ENCODE assay signal across 22 mouse cellular contexts in genomic region chr1:23935408-23935762, GRCm38 (mm10). TPM values are rescaled to one million over a fixed set of nuclear protein-coding genes. Genes with fewer than 3 reads are reported as not detected.
DNase-seq lines count a peak whose midpoint lies in the region; ATAC-seq and TF ChIP-seq lines count a peak whose summit lies in the region.
"Had no signal": no experiment of that assay in that cellular context is flagged by ENCODE, and none has a peak within 500 bp of the region (broad histone marks: within the 10 kb centered on the region; RNA-seq: fewer than 3 reads in every experiment).

No protein-coding gene starts in this region.

- no peaks in the 10 kb centered on the region for H3K79me2 ChIP-seq in CH12.LX (replicated peaks; ENCODE audit: control insufficient read depth, extremely low read depth, insufficient read depth, poor library complexity, severe bottlenecking)

- no peak for TF ChIP-seq POLR2A in CH12.LX (IDR thresholded peaks at IDR 0.05; ENCODE audit: low read depth, low read length)

- no peak overlapping the region for H3K4me2 ChIP-seq in forebrain, postnatal 0 days (ENCODE audit: low read depth)
- no peak overlapping the region for H3K4me2 ChIP-seq in forebrain, embryonic 15.5 days (replicated peaks)
- peak overlapping the region; percentile 44 for H3K4me2 ChIP-seq in CH12.LX (ENCODE audit: insufficient read depth, low read depth, poor library complexity, severe bottlenecking)
- H3K4me2 ChIP-seq: embryonic facial prominence, embryonic 15.5 days; hindbrain, embryonic 12.5 days; neural tube, embryonic 12.5 days had no signal

- H3K27ac ChIP-seq in forebrain, postnatal 0 days (ENCODE audit: low read depth, low read length) = peak overlapping the region; percentile 21; the same call in 1 of the 2 replicates
- H3K27ac ChIP-seq in forebrain, embryonic 15.5 days (replicated peaks) = no peak overlapping the region
- peak overlapping the region; percentile 80 for H3K27ac ChIP-seq in CH12.LX (ENCODE audit: insufficient read depth, low read depth)
- H3K27ac ChIP-seq: embryonic facial prominence, embryonic 15.5 days; hindbrain, embryonic 12.5 days; macrophage; neural tube, embryonic 12.5 days had no signal

- H3K27me3 ChIP-seq in forebrain, postnatal 0 days (ENCODE audit: insufficient read depth, low read length) = no peaks in the 10 kb centered on the region
- no peaks in the 10 kb centered on the region for H3K27me3 ChIP-seq in forebrain, embryonic 15.5 days
- H3K27me3 ChIP-seq in CH12.LX (replicated peaks) = no peaks in the 10 kb centered on the region
- H3K27me3 ChIP-seq: embryonic facial prominence, embryonic 15.5 days; hindbrain, embryonic 12.5 days; neural tube, embryonic 12.5 days; Patski had no signal

- no peak for DNase-seq in forebrain, postnatal 0 days
- DNase-seq in CD4-positive helper T cell, adult 2 months (ENCODE audit: low read depth, low spot score) = peak; percentile 38
- DNase-seq in CH12.LX (ENCODE audit: extremely low read depth) = peak; percentile 69
- no peak for DNase-seq in right cerebral cortex, adult 2 months (ENCODE audit: low spot score in 2 of 2)
- no peak for DNase-seq in lung, postnatal 25 days (ENCODE audit: low spot score)
- DNase-seq: adrenal gland, postnatal 36 days; cerebellum, adult 9-10 months; gastrocnemius, postnatal 25 days; heart, adult 18-20 months; kidney, adult 18-20 months; kidney, postnatal 4 days; thymus, postnatal 14 days had no signal

- TF ChIP-seq CTCF in forebrain, postnatal 0 days (IDR thresholded peaks at IDR 0.05; ENCODE audit: low read depth) = no peak
- 0 out of 4 replicates have a peak, but pooled peaks of 1 of the 2 experiments have one; percentile 5 for TF ChIP-seq CTCF in CH12.LX (conservative IDR thresholded peaks at IDR 0.05 in 1 of 2, IDR thresholded peaks at IDR 0.05 in 1 of 2; ENCODE audit: low read depth in 2 of 2, low read length in 2 of 2)

- ATAC-seq in forebrain, postnatal 0 days = no peak
- no peak for ATAC-seq in forebrain, embryonic 15.5 days (replicated peaks)
- peak; percentile 60; the same call in 1 of the 2 replicates for ATAC-seq in erythroblast, adult 5-6 weeks (replicated peaks; ENCODE audit: low FRiP score, poor library complexity, severe bottlenecking)
- ATAC-seq: activated CD4-positive, CD25-positive, alpha-beta regulatory T cell, adult 4 months; inflammation-experienced regulatory T-cells, adult 6 months; Patski had no signal

- dilution Hi-C loops in CH12.LX (cut with MboI; ENCODE audit: extremely low pct_ligation_motif_present, extremely low pct_unique_long_range_greater_than_20kb, low sequenced_read_pairs) = no loop called here

- WGBS in forebrain, postnatal 0 days = 24% methylated on average over 4 of the region's 4 CpGs
- 15% methylated on average over 4 of the region's 4 CpGs for WGBS in forebrain, embryonic 15.5 days

- peak; percentile 34 for TF ChIP-seq EP300 in CH12.LX (IDR thresholded peaks at IDR 0.05; ENCODE audit: low read length)

- H3K4me3 ChIP-seq in forebrain, postnatal 0 days (ENCODE audit: low read depth, low read length) = no peak overlapping the region
- H3K4me3 ChIP-seq in forebrain, embryonic 15.5 days = no peak overlapping the region
- H3K4me3 ChIP-seq in CH12.LX (replicated peaks in 1 of 3; ENCODE audit: low read depth in 2 of 3, low read length in 2 of 3, poor library complexity in 1 of 3) = peak overlapping the region in 1 of 3 experiments; percentile 15
- H3K4me3 ChIP-seq: embryonic facial prominence, embryonic 15.5 days; hindbrain, embryonic 12.5 days; left cerebral cortex, adult 2 months; neural tube, embryonic 12.5 days had no signal

- in situ Hi-C loops in CH12.LX (cut with MboI; ENCODE audit: low pct_ligation_motif_present, low pct_unique_long_range_greater_than_20kb, low sequenced_read_pairs) = no loop called here

- TF ChIP-seq RAD21 in CH12.LX (IDR thresholded peaks at IDR 0.05; ENCODE audit: low read depth, low read length) = no peak

- no peaks in the 10 kb centered on the region for H3K36me3 ChIP-seq in forebrain, postnatal 0 days (ENCODE audit: insufficient read depth)
- no peaks in the 10 kb centered on the region for H3K36me3 ChIP-seq in forebrain, embryonic 15.5 days
- H3K36me3 ChIP-seq in CH12.LX (replicated peaks in 1 of 2; ENCODE audit: control insufficient read depth in 1 of 2, insufficient read depth in 1 of 2, low read length in 1 of 2) = no peaks in the 10 kb centered on the region
- H3K36me3 ChIP-seq: embryonic facial prominence, embryonic 15.5 days; hindbrain, embryonic 12.5 days; neural tube, embryonic 12.5 days had no signal

- H3K9ac ChIP-seq in forebrain, postnatal 0 days = no peak overlapping the region
- H3K9ac ChIP-seq in forebrain, embryonic 15.5 days (replicated peaks) = no peak overlapping the region
- 0 out of 2 replicates have a peak overlapping the region, but pooled peaks have one; percentile 15 for H3K9ac ChIP-seq in CH12.LX (ENCODE audit: insufficient read depth, low read depth)
- H3K9ac ChIP-seq: embryonic facial prominence, embryonic 15.5 days; hindbrain, embryonic 12.5 days; neural tube, embryonic 12.5 days had no signal

- no peaks in the 10 kb centered on the region for H3K4me1 ChIP-seq in forebrain, postnatal 0 days (ENCODE audit: insufficient read depth)
- H3K4me1 ChIP-seq in forebrain, embryonic 15.5 days = no peaks in the 10 kb centered on the region; the same call in 1 of the 2 replicates
- peaks cover 11 to 20% of the 10 kb centered on the region in 2 experiments for H3K4me1 ChIP-seq in CH12.LX (ENCODE audit: control insufficient read depth in 1 of 2, insufficient read depth in 2 of 2)
- H3K4me1 ChIP-seq: hindbrain, embryonic 12.5 days; neural tube, embryonic 12.5 days had no signal

- H3K9me3 ChIP-seq in forebrain, postnatal 0 days (ENCODE audit: low read length) = no peaks in the 10 kb centered on the region
- no peaks in the 10 kb centered on the region for H3K9me3 ChIP-seq in forebrain, embryonic 15.5 days
- H3K9me3 ChIP-seq in CH12.LX (replicated peaks; ENCODE audit: low read length) = peaks cover 6% of the 10 kb centered on the region
- H3K9me3 ChIP-seq: embryonic facial prominence, embryonic 15.5 days; hindbrain, embryonic 12.5 days; neural tube, embryonic 12.5 days had no signal

TF ChIP-seq in CH12.LX, 34 proteins besides CTCF, POLR2A, EP300 and RAD21:
- TF ChIP-seq ETS1 (conservative IDR thresholded peaks at IDR 0.05; ENCODE audit: low read depth, low read length) (peak; percentile 49; the same call in 1 of the 2 replicates), IRF4 (IDR thresholded peaks at IDR 0.05; ENCODE audit: low read depth, low read length) (peak; percentile 70), MEF2A (IDR thresholded peaks at IDR 0.05; ENCODE audit: borderline replicate concordance, low read depth, low read length) (peak; percentile 54; the same call in 1 of the 2 replicates), MAX (IDR thresholded peaks at IDR 0.05; ENCODE audit: low read length) (no peak), ZNF384 (IDR thresholded peaks at IDR 0.05; ENCODE audit: low read depth, low read length) (peak; percentile 91), TBP (conservative IDR thresholded peaks at IDR 0.05; ENCODE audit: low read depth, low read length) (0 out of 2 replicates have a peak, but pooled peaks have one; percentile 44), SMC3 (IDR thresholded peaks at IDR 0.05; ENCODE audit: low read depth, low read length) (no peak), TCF12 (IDR thresholded peaks at IDR 0.05; ENCODE audit: low read depth, low read length) (0 out of 2 replicates have a peak, but pooled peaks have one; percentile 42)
TF ChIP-seq in CH12.LX: peak in this region for 6.

RNA-seq across cellular contexts. Expression of gene Smap1, which starts 13.3 kb away (rescaled TPM):
- total RNA-seq in forebrain, postnatal 0 days (2014; rRNA removed) = 74.5 and 80.5 TPM in 2 replicates
- 131 and 152 TPM in 2 replicates for polyA plus RNA-seq in forebrain, postnatal 0 days (2015; fragmentation: Nextera tagmentation; extraction: Ambion mirVana)
- 87.9 and 91.8 TPM in 2 replicates for polyA plus RNA-seq in forebrain, embryonic 15.5 days (2015; fragmentation: Nextera tagmentation; extraction: Ambion mirVana)
- total RNA-seq in CH12.LX (2012; rRNA removed) (23.6 and 37.0 TPM in 2 replicates), CH12.LX (2014; rRNA removed) (22.3 and 24.5 TPM in 2 replicates)
- polyA plus RNA-seq in CH12.LX (2012; ENCODE audit: insufficient read length, low read depth) = 59.3 and 60.5 TPM in 2 replicates
- 261 and 395 TPM in 2 replicates for total RNA-seq in erythroblast, adult 5-6 weeks (2015; ENCODE audit: low replicate concordance)
- total RNA-seq in erythroblast, adult 5-6 weeks (2017; ENCODE audit: low replicate concordance) = 226 and 278 TPM in 2 replicates

Comparison
In these comparisons a context has a peak if more than half of its experiments do, and no peak if none do; other contexts are left out.
1. DNase-seq: peak in CD4-positive helper T cell, adult 2 months (single experiment) and CH12.LX (single experiment); none in forebrain, postnatal 0 days (single experiment), right cerebral cortex, adult 2 months (0 of 2) and lung, postnatal 25 days (single experiment).